Mouse (Mus musculus): ENCODE results near the gene Tada2a.

- TF ChIP-seq POLR2A (IDR thresholded peaks at IDR 0.05; ENCODE audit: borderline replicate concordance, insufficient read depth, low read length) (no peak), CTCF (IDR thresholded peaks at IDR 0.05; ENCODE audit: borderline replicate concordance, insufficient read depth, low read depth, low read length) (no peak)
Measured at GRCm38 (mm10) chr11:84073816-84074764, 55.3 kb downstream of the Tada2a start.

Data from cerebellum, adult 2 months (tissue).